Mouse (Mus musculus) heart, postnatal 0 days (tissue): ENCODE measurements around the gene Ambra1. TPM values are rescaled to one million over a fixed set of nuclear protein-coding genes. Genes with fewer than 3 reads are reported as not detected.
A peak's percentile ranks its signal among the peaks of the same experiment; 100 is the strongest.

Source experiments
- ATAC-seq: fragments of 200-750 bp; cut with Nextera tagmentation; 2 replicates; pipeline ENCODE4 v1.8.0; 2017; ENCODE audit warnings: low read depth, moderate number of reproducible peaks, moderate library complexity; ENCODE audit not compliant: insufficient read depth
- DNase-seq: peaks from one replicate; pipeline ENCODE4 v3.0.0-alpha.2; 2016; ENCODE audit warnings: low spot score
- H3K27ac ChIP-seq: fragments of 300-500 bp; sonication (generic); 2 replicates; pipeline ENCODE4 v1.5.1; 2014; ENCODE audit warnings: low read depth, mild to moderate bottlenecking
- H3K27me3 ChIP-seq: fragments of 300-500 bp; sonication (generic); 2 replicates; pipeline ENCODE4 v1.6.1; 2014; ENCODE audit warnings: low read length, mixed read lengths; ENCODE audit not compliant: control insufficient read depth, insufficient read depth
- H3K36me3 ChIP-seq: fragments of 300-500 bp; sonication (generic); replicated peaks from 2 replicates; pipeline ENCODE4 v1.6.1; 2014; ENCODE audit warnings: low read length, mixed read lengths; ENCODE audit not compliant: control insufficient read depth, insufficient read depth
- H3K4me1 ChIP-seq: fragments of 300-500 bp; sonication (generic); 2 replicates; pipeline ENCODE4 v1.6.1; 2014; ENCODE audit warnings: antibody characterized with exemption; ENCODE audit not compliant: control insufficient read depth, insufficient read depth
- H3K4me2 ChIP-seq: fragments of 300-500 bp; sonication (generic); 2 replicates; pipeline ENCODE4 v1.6.1; 2014; ENCODE audit warnings: low read depth, mild to moderate bottlenecking, low read length, moderate library complexity
- H3K4me3 ChIP-seq: fragments of 300-500 bp; sonication (generic); 2 replicates; pipeline ENCODE4 v1.5.1; 2014; ENCODE audit warnings: low read depth, low read length
- H3K9ac ChIP-seq: fragments of 300-500 bp; sonication (generic); replicated peaks from 2 replicates; pipeline ENCODE4 v1.6.1; 2014; ENCODE audit warnings: low read depth, low read length, mixed read lengths
- H3K9me3 ChIP-seq: fragments of 300-500 bp; sonication (generic); replicated peaks from 2 replicates; pipeline ENCODE4 v1.6.1; 2016; ENCODE audit warnings: low read length; ENCODE audit not compliant: control insufficient read depth
- CTCF ChIP-seq: IDR thresholded peaks from 2 replicates; pipeline ENCODE4 v1.5.1; 2016; ENCODE audit warnings: antibody characterized with exemption, control low read depth, low read depth
- EP300 ChIP-seq: IDR thresholded peaks from 2 replicates; pipeline ENCODE4 v1.6.1; 2016; ENCODE audit warnings: antibody characterized with exemption, low read depth
- WGBS: fragments of 180-500 bp; shearing (Covaris S2); extraction: QIAGEN DNeasy Blood & Tissue Kit; methylation state at CpG from one replicate; pipeline ENCODE4 v1.1.7; 2014; 5-methylcytosine and 5-hydroxymethylcytosine counted together
- polyA plus RNA-seq: library from polyadenylated mRNA; unstranded; fragments of >200 nt; fragmentation: Nextera tagmentation; extraction: Ambion mirVana; gene quantifications from 2 replicates; pipeline ENCODE4 v1.2.1, GENCODE M21; 2015
- total RNA-seq: library from RNA; depleted of rRNA; stranded (reverse); fragments of >200 nt; gene quantifications from 2 replicates; pipeline ENCODE4 v1.2.3, GENCODE M21; 2014; ENCODE audit warnings: low replicate concordance

Gene Ambra1
- total and polyA plus RNA-seq, 2 experiments from 2014 or later: 5.5 to 14.8 TPM

- H3K4me2 ChIP-seq: peak overlapping the region; percentile 41; the same call in 1 of the 2 replicates
- WGBS: 4% methylated on average over 4 of the region's 4 CpGs
Measured at GRCm38 (mm10) chr2:91957096-91957495, 227.2 kb downstream of the Ambra1 start.

DNA sequence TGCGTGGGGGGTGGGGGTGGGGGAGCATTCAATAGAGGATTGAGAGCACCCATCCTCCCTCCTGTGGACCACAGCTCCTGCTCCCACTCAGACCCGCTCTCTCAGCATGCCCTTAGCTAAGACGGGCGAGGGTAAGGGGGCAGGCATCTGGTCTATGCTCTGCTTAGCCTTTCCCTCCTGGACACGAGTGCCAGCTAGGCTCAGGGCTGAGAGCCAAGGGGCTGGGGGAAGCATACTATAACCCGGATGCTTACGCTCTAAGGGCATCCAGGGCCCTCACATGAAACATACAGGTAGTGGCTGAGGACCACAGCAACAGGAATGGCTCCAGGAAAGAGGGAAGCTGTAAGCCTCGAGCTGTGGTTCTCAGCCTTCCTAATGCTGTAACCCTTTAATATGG is 228.1 kb downstream of the Ambra1 start:
- TF ChIP-seq CTCF (no peak), EP300 (no peak)
- no peaks in the 10 kb centered on the region for H3K9me3 ChIP-seq
- H3K27me3 ChIP-seq: no peaks in the 10 kb centered on the region
- no peak for DNase-seq
- 73% methylated on average over 8 of the region's 8 CpGs for WGBS
- no peaks in the 10 kb centered on the region for H3K36me3 ChIP-seq
- no peak overlapping the region for H3K4me3 ChIP-seq
- no peak overlapping the region for H3K9ac ChIP-seq
- peaks cover 67% of the 10 kb centered on the region for H3K4me1 ChIP-seq
- ATAC-seq: no peak
- no peak overlapping the region for H3K27ac ChIP-seq
- H3K4me2 ChIP-seq: no peak overlapping the region

More at GRCm38 (mm10) chr2:91957096-91957495, 227.2 kb downstream of the Ambra1 start:
- Histone ChIP-seq H3K9me3 (no peaks in the 10 kb centered on the region), H3K4me1 (peaks cover 60% of the 10 kb centered on the region), H3K4me3 (no peak overlapping the region), H3K36me3 (no peaks in the 10 kb centered on the region), H3K27me3 (no peaks in the 10 kb centered on the region), H3K9ac (no peak overlapping the region), H3K27ac (peak overlapping the region; percentile 72)
- DNase-seq: peak; percentile 64
- ATAC-seq: peak; percentile 54
- TF ChIP-seq CTCF (no peak), EP300 (no peak)

GRCm38 (mm10) chr2:91958701-91959457 is 228.9 kb downstream of the Ambra1 start:
- DNase-seq (peak; percentile 76), ATAC-seq (no peak)
- H3K4me2 ChIP-seq: no peak overlapping the region
- H3K27me3 ChIP-seq: no peaks in the 10 kb centered on the region
- H3K27ac ChIP-seq: no peak overlapping the region
- no peak overlapping the region for H3K4me3 ChIP-seq
- no peak overlapping the region for H3K9ac ChIP-seq
- H3K36me3 ChIP-seq: no peaks in the 10 kb centered on the region
- TF ChIP-seq CTCF (peak; percentile 74), EP300 (no peak)
- WGBS: 46% methylated on average over 10 of the region's 10 CpGs
- peaks cover 59% of the 10 kb centered on the region for H3K4me1 ChIP-seq
- H3K9me3 ChIP-seq: no peaks in the 10 kb centered on the region

DNA sequence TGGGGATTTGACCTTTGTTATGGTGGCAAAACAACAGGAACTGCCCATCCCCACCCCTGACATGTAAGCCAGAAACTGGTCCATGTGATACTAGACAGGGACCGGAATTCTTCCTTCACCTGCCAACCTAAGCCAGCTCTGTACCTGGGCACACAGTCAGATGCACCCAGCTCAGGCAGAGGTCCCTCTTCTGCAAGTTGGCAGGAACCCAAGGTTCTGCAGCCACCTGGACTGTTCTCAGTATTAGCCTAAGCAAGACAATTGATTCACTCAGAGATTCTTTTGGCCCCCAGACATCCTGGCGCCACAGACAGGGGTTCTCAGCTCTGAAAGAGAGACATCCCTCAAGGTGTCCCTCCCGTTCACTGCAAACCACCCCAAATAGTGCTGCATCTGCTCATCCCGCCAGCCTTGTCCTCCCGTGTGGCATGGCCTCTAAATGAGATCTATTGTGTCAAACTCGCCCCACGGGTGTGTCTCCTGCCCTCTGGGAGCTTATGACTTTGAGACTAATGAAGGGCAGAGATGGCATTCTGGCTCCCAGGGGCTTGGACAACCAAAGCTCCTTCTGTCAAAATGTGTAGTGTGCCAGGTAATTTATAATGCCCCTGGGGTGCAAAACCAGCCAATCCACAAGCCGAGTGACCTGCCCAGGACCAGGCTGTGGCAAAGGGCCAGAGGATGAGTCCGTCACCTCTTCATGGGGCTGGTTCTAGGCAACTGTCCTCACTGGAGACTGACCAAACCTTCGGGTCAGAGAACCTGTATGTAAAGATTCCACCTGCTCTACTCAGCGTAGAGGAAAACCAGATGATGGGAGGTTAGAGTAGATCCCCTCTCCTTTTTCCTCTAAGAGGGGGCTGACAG is 229.8 kb downstream of the Ambra1 start:
- Histone ChIP-seq H3K9me3 (no peaks in the 10 kb centered on the region), H3K9ac (no peak overlapping the region), H3K4me3 (no peak overlapping the region), H3K4me2 (no peak overlapping the region), H3K36me3 (no peaks in the 10 kb centered on the region), H3K27me3 (no peaks in the 10 kb centered on the region), H3K4me1 (peaks cover 52% of the 10 kb centered on the region), H3K27ac (no peak overlapping the region)
- no peak for TF ChIP-seq EP300
- no peak for TF ChIP-seq CTCF
- DNase-seq (no peak), ATAC-seq (no peak)
- 75% methylated on average over 11 of the region's 11 CpGs for WGBS

GRCm38 (mm10) chr2:91960459-91960858 is 230.5 kb downstream of the Ambra1 start:
- ATAC-seq: no peak
- Histone ChIP-seq H3K4me1 (peaks cover 46% of the 10 kb centered on the region), H3K4me3 (no peak overlapping the region), H3K27me3 (no peaks in the 10 kb centered on the region), H3K27ac (no peak overlapping the region), H3K9ac (no peak overlapping the region), H3K9me3 (no peaks in the 10 kb centered on the region), H3K36me3 (no peaks in the 10 kb centered on the region), H3K4me2 (no peak overlapping the region)
- DNase-seq: no peak
- TF ChIP-seq CTCF (no peak), EP300 (no peak)
- 90% methylated on average over 5 of the region's 5 CpGs for WGBS
